Comparison of ENCODE assay signal across 23 mouse cellular contexts in the genomic region with DNA sequence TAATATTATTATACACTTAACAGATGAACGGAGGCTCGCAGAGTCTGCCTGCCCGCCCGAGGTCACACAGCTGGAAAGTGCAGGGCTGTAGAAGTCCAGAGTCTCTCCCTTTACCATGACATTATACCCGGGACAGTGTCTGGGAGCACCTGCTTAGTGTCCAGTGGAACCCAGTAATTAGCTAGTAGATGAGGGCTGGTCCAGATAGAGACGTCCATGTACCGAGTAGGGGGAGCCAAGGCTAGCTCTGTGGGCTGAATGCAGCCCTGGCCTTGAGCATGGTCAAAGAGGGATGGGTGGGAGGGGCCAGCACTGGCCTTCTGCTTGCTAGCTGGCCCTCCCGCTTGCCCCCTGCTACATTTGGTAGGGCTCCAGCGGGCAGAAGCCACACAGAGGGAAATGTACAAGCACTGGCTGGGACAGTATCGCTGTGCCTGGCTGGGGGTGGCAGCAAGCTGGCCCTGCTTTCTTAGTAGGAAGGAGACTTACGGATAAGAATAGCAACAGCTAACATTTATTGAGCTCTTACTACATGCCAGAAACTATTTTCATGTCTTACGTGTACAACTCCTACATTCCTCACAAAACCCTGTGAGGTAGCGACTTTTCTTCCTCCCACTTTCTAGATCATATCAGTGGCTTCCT. TPM values are rescaled to one million over a fixed set of nuclear protein-coding genes. Genes with fewer than 3 reads are reported as not detected.
DNase-seq lines count a peak whose midpoint lies in the region; ATAC-seq and TF ChIP-seq lines count a peak whose summit lies in the region.
"Had no signal": no experiment of that assay in that cellular context is flagged by ENCODE, and none has a peak within 500 bp of the region (broad histone marks: within the 10 kb centered on the region; RNA-seq: fewer than 3 reads in every experiment).

No protein-coding gene starts in this region.

- peaks cover 7% of the 10 kb centered on the region for H3K4me1 ChIP-seq in cortical plate, adult 2 months (ENCODE audit: control insufficient read depth, insufficient read depth, low read length)

- 0 out of 2 replicates have a peak, but pooled peaks have one; percentile 33 for TF ChIP-seq POLR2A in cortical plate, adult 2 months (IDR thresholded peaks at IDR 0.05; ENCODE audit: extremely low read depth, insufficient read depth, low read length)

- H3K27ac ChIP-seq in cortical plate, adult 2 months (ENCODE audit: insufficient read depth, low read length), result peak overlapping the region; percentile 35; the same call in 1 of the 2 replicates
- H3K27ac ChIP-seq: heart, embryonic 10.5 days; macrophage; midbrain, embryonic 12.5 days had no signal

- DNase-seq in frontal cortex, postnatal 25 days (ENCODE audit: low spot score in 2 of 2), result no peak
- peak; percentile 69 for DNase-seq in right cerebral cortex, adult 18-20 months
- DNase-seq in right cerebral cortex, postnatal 14 days, result no peak
- DNase-seq in cerebellum, adult 18-20 months, result peak; percentile 78 to 85
- no peak for DNase-seq in heart, postnatal 36 days
- DNase-seq in thymus, postnatal 36 days, result no peak
- DNase-seq: gastrocnemius, postnatal 14 days; heart, postnatal 14 days; kidney, adult 18-20 months; kidney, postnatal 36 days; liver; lung, embryonic 14.5 days; right cerebral cortex, postnatal 4 days; thymus, adult 2 months had no signal

- H3K4me3 ChIP-seq in cortical plate, adult 2 months (ENCODE audit: insufficient read depth, low read length), result peak overlapping the region; percentile 75
- H3K4me3 ChIP-seq: erythroblast, embryonic 14.5 days; heart, embryonic 10.5 days; midbrain, embryonic 12.5 days; myocyte had no signal

- no peak for TF ChIP-seq CTCF in cortical plate, adult 2 months (IDR thresholded peaks at IDR 0.05; ENCODE audit: extremely low read depth, insufficient read depth, low read length)

- intact Hi-C loops in heart, postnatal 36 days (cut with DNase I), result no loop called here

- peak; percentile 45 for ATAC-seq in frontal cortex, adult (ENCODE audit: low TSS enrichment)
- ATAC-seq: forebrain, embryonic 16.5 days; hindbrain, embryonic 16.5 days had no signal

RNA-seq across cellular contexts. Expression of a gene that starts 57.5 kb away (rescaled TPM):
- polyA plus RNA-seq in cortical plate, adult 2 months (2012; rRNA removed), result 226 and 245 TPM in 2 replicates
- 1 to 10 TPM; 6.3 to 9.1 TPM for total RNA-seq in heart, postnatal 36 days (2021)

Comparison
In these comparisons a context has a peak if more than half of its experiments do, and no peak if none do; other contexts are left out.
1. DNase-seq: peak in right cerebral cortex, adult 18-20 months (single experiment) and cerebellum, adult 18-20 months (2 of 2); none in frontal cortex, postnatal 25 days (0 of 2), right cerebral cortex, postnatal 14 days (single experiment), heart, postnatal 36 days (0 of 2) and thymus, postnatal 36 days (0 of 2).